Mouse (Mus musculus) hindbrain, embryonic 12.5 days (tissue): ENCODE measurements around the gene Rpl37. TPM values are rescaled to one million over a fixed set of nuclear protein-coding genes. Genes with fewer than 3 reads are reported as not detected.
"Not testable (repeated sequence)": the region's sequence is repeated elsewhere in the genome, so short reads cannot be mapped to it uniquely, and the experiment has no call there.

Source experiments
- ATAC-seq: fragments of 200-750 bp; cut with Nextera tagmentation; 2 replicates; pipeline ENCODE4 v1.8.0; 2017; ENCODE audit warnings: moderate TSS enrichment; ENCODE audit not compliant: low FRiP score
- H3K27ac ChIP-seq: fragments of 300-500 bp; sonication (generic); 2 replicates; pipeline ENCODE4 v1.5.1; 2016; ENCODE audit warnings: mild to moderate bottlenecking
- H3K27me3 ChIP-seq: fragments of 300-500 bp; sonication (generic); 2 replicates; pipeline ENCODE4 v1.6.1; 2016; ENCODE audit warnings: mild to moderate bottlenecking
- H3K36me3 ChIP-seq: fragments of 300-500 bp; sonication (generic); 2 replicates; pipeline ENCODE4 v1.6.1; 2016; ENCODE audit warnings: mild to moderate bottlenecking
- H3K4me1 ChIP-seq: fragments of 300-500 bp; sonication (generic); 2 replicates; pipeline ENCODE4 v1.6.1; 2016
- H3K4me2 ChIP-seq: fragments of 300-500 bp; sonication (generic); replicated peaks from 2 replicates; pipeline ENCODE4 v1.6.1; 2016; ENCODE audit warnings: mild to moderate bottlenecking
- H3K4me3 ChIP-seq: fragments of 300-500 bp; sonication (generic); 2 replicates; pipeline ENCODE4 v1.5.1; 2016; ENCODE audit warnings: mild to moderate bottlenecking
- H3K9ac ChIP-seq: fragments of 300-500 bp; sonication (generic); 2 replicates; pipeline ENCODE4 v1.6.1; 2016; ENCODE audit warnings: mild to moderate bottlenecking, moderate library complexity
- H3K9me3 ChIP-seq: fragments of 300-500 bp; sonication (generic); replicated peaks from 2 replicates; pipeline ENCODE4 v1.6.1; 2016; ENCODE audit warnings: mild to moderate bottlenecking
- WGBS: fragments of 180-500 bp; shearing (Covaris S2); methylation state at CpG from one replicate; pipeline ENCODE4 v1.1.7; 2016; 5-methylcytosine and 5-hydroxymethylcytosine counted together
- polyA plus RNA-seq: library from polyadenylated mRNA; unstranded; fragments of >200 nt; fragmentation: Nextera tagmentation; extraction: Ambion mirVana; gene quantifications from 2 replicates; pipeline ENCODE4 v1.2.1, GENCODE M21; 2016

The Rpl37 gene
- polyA plus RNA-seq, 1 experiment from 2014 or later = 473 TPM

DNA sequence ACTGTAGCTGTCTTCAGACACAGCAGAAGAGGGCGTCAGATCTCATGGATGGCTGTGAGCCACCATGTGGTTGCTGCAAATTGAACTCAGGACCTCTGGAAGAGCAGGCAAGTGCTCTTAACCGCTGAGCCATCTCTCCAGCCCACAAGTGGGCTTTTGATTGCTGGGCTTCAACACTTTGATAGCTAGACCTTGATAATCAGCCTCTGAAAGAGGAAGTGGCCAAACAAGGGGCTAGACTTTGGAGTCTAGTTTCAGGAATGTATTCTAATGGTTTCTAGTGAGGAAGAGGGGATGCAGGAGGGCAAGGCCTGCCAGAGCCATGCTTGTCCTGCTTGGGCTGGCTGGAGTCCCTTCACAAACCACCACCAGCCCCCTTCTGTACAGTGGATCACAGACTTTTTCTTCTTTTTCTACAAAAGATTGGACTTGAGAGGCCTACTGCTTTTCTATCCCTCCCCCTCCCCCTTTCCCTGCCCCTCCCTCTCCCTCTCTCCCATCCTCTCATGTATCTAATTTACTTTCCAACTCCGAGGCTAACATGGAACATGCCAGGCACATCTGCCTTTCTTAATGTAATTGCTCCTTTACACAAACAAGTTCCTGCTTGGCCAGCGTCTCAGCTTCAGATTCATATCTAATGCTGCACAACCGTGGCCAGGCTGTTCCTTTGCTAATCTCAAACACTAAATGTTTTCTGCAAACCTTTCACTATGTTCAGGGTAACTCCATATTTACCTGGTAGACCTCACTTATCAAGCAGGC, 11.9 kb downstream of the Rpl37 start:
- H3K4me1 ChIP-seq = no peaks in the 10 kb centered on the region
- peaks cover 13% of the 10 kb centered on the region for H3K36me3 ChIP-seq
- no peaks in the 10 kb centered on the region for H3K27me3 ChIP-seq
- no peak overlapping the region for H3K4me2 ChIP-seq
- no peak for ATAC-seq
- H3K4me3 ChIP-seq = no peak overlapping the region
- H3K9me3 ChIP-seq = no peaks in the 10 kb centered on the region
- H3K9ac ChIP-seq = no peak overlapping the region
- H3K27ac ChIP-seq = no peak overlapping the region
- 87% methylated on average over 5 of the region's 5 CpGs for WGBS

- H3K4me2 ChIP-seq = no peak overlapping the region
- H3K27me3 ChIP-seq = no peaks in the 10 kb centered on the region
- 89% methylated on average over 12 of the region's 12 CpGs for WGBS
- H3K4me3 ChIP-seq = no peak overlapping the region
- H3K9me3 ChIP-seq = no peaks in the 10 kb centered on the region
- no peak overlapping the region for H3K27ac ChIP-seq
- H3K9ac ChIP-seq = no peak overlapping the region
- no peak for ATAC-seq
- no peaks in the 10 kb centered on the region for H3K4me1 ChIP-seq
- H3K36me3 ChIP-seq = peaks cover 11% of the 10 kb centered on the region
Observed at GRCm38 (mm10) chr15:5129111-5129805, 12.8 kb downstream of the Rpl37 start.

GRCm38 (mm10) chr15:5130887-5131668, 14.6 kb downstream of the Rpl37 start:
- not testable (repeated sequence) for H3K36me3 ChIP-seq, H3K27me3 ChIP-seq, H3K27ac ChIP-seq, ATAC-seq, H3K4me2 ChIP-seq, H3K9ac ChIP-seq, H3K9me3 ChIP-seq, H3K4me3 ChIP-seq, H3K4me1 ChIP-seq
- WGBS = 89% methylated on average over 14 of the region's 14 CpGs

GRCm38 (mm10) chr15:5133301-5133700, 16.9 kb downstream of the Rpl37 start:
- no peaks in the 10 kb centered on the region for H3K27me3 ChIP-seq
- no peak overlapping the region for H3K27ac ChIP-seq
- H3K4me2 ChIP-seq = no peak overlapping the region
- H3K4me1 ChIP-seq = no peaks in the 10 kb centered on the region
- H3K4me3 ChIP-seq = no peak overlapping the region
- no peak for ATAC-seq
- no peaks in the 10 kb centered on the region for H3K36me3 ChIP-seq
- no peak overlapping the region for H3K9ac ChIP-seq
- WGBS = 72% methylated on average over 3 of the region's 3 CpGs
- H3K9me3 ChIP-seq = no peaks in the 10 kb centered on the region

- ATAC-seq = no peak
- H3K4me2 ChIP-seq = no peak overlapping the region
Observed at GRCm38 (mm10) chr15:5134179-5134578, 17.7 kb downstream of the Rpl37 start.

GRCm38 (mm10) chr15:5134945-5135483, 18.6 kb downstream of the Rpl37 start:
- H3K36me3 ChIP-seq = no peaks in the 10 kb centered on the region
- ATAC-seq = no peak
- no peak overlapping the region for H3K27ac ChIP-seq
- no peaks in the 10 kb centered on the region for H3K27me3 ChIP-seq
- no peak overlapping the region for H3K4me3 ChIP-seq
- no peak overlapping the region for H3K9ac ChIP-seq
- no peak overlapping the region for H3K4me2 ChIP-seq
- no peaks in the 10 kb centered on the region for H3K9me3 ChIP-seq
- 79% methylated on average over 8 of the region's 8 CpGs for WGBS
- H3K4me1 ChIP-seq = no peaks in the 10 kb centered on the region

More at GRCm38 (mm10) chr15:5134179-5134578, 17.7 kb downstream of the Rpl37 start:
- Histone ChIP-seq H3K9ac (no peak overlapping the region), H3K4me3 (no peak overlapping the region), H3K27ac (no peak overlapping the region), H3K4me1 (no peaks in the 10 kb centered on the region), H3K36me3 (no peaks in the 10 kb centered on the region), H3K27me3 (no peaks in the 10 kb centered on the region), H3K9me3 (no peaks in the 10 kb centered on the region)
- WGBS = 66% methylated on average over 3 of the region's 3 CpGs

- Histone ChIP-seq H3K27me3 (no peaks in the 10 kb centered on the region), H3K9ac (no peak overlapping the region), H3K27ac (no peak overlapping the region), H3K4me3 (no peak overlapping the region), H3K4me1 (no peaks in the 10 kb centered on the region), H3K9me3 (no peaks in the 10 kb centered on the region), H3K36me3 (no peaks in the 10 kb centered on the region), H3K4me2 (no peak overlapping the region)
- whole genome bisulfite sequencing = 77% methylated on average over 9 of the region's 9 CpGs
- no peak for ATAC-seq
Observed at GRCm38 (mm10) chr15:5138021-5138856, 21.8 kb downstream of the Rpl37 start.

- H3K27ac ChIP-seq = no peak overlapping the region
- no peaks in the 10 kb centered on the region for H3K9me3 ChIP-seq
- no peaks in the 10 kb centered on the region for H3K36me3 ChIP-seq
- ATAC-seq = no peak
- H3K4me2 ChIP-seq = no peak overlapping the region
- 87% methylated on average over 2 of the region's 2 CpGs for WGBS
- no peak overlapping the region for H3K4me3 ChIP-seq
- H3K27me3 ChIP-seq = no peaks in the 10 kb centered on the region
- no peak overlapping the region for H3K9ac ChIP-seq
- no peaks in the 10 kb centered on the region for H3K4me1 ChIP-seq
Observed at GRCm38 (mm10) chr15:5139366-5139765, 22.9 kb downstream of the Rpl37 start.

GRCm38 (mm10) chr15:5139863-5140262, 23.4 kb downstream of the Rpl37 start:
- WGBS = 87% methylated on average over 7 of the region's 7 CpGs
- no peak overlapping the region for H3K27ac ChIP-seq
- ATAC-seq = no peak

GRCm38 (mm10) chr15:5140357-5140756, 23.9 kb downstream of the Rpl37 start:
- Histone ChIP-seq H3K4me2 (no peak overlapping the region), H3K9ac (no peak overlapping the region), H3K27ac (no peak overlapping the region), H3K27me3 (no peaks in the 10 kb centered on the region), H3K4me1 (peaks cover 6% of the 10 kb centered on the region), H3K36me3 (no peaks in the 10 kb centered on the region), H3K9me3 (no peaks in the 10 kb centered on the region), H3K4me3 (no peak overlapping the region)
- no peak for ATAC-seq

More at GRCm38 (mm10) chr15:5139863-5140262, 23.4 kb downstream of the Rpl37 start:
- Histone ChIP-seq H3K4me3 (no peak overlapping the region), H3K4me1 (peaks cover under 1% of the 10 kb centered on the region), H3K9me3 (no peaks in the 10 kb centered on the region), H3K36me3 (no peaks in the 10 kb centered on the region), H3K9ac (no peak overlapping the region), H3K4me2 (no peak overlapping the region), H3K27me3 (no peaks in the 10 kb centered on the region)

- Histone ChIP-seq H3K9me3 (no peaks in the 10 kb centered on the region), H3K27ac (no peak overlapping the region), H3K4me2 (no peak overlapping the region), H3K4me1 (peaks cover 8% of the 10 kb centered on the region), H3K4me3 (no peak overlapping the region), H3K27me3 (no peaks in the 10 kb centered on the region), H3K36me3 (no peaks in the 10 kb centered on the region), H3K9ac (no peak overlapping the region)
- 70% methylated on average over 5 of the region's 5 CpGs for WGBS
- no peak for ATAC-seq
Observed at GRCm38 (mm10) chr15:5142047-5142446, 25.6 kb downstream of the Rpl37 start.
